Mouse (Mus musculus) adrenal gland, postnatal 10 days (tissue): ENCODE measurements around the gene Trank1. TPM values are rescaled to one million over a fixed set of nuclear protein-coding genes. Genes with fewer than 3 reads are reported as not detected.

ENCODE experiments used
- DNase-seq: peaks from one replicate; pipeline ENCODE4 v3.0.0; 2021; ENCODE audit warnings: mixed read lengths
- long read RNA-seq, 2 experiments: library from polyadenylated mRNA; stranded (forward); transcript quantifications; one replicate each; pipeline ENCODE4 v2.0.0; 2021
- total RNA-seq, 2 experiments: library from RNA; stranded (reverse); gene quantifications; 2 replicates each; pipeline ENCODE4 v1.2.3; 2021

The Trank1 gene
- 10 to 100 TPM; 44.7 to 51.7 TPM for total RNA-seq
- long read RNA-seq, experiment 1, partial matches to known transcripts = 6 of 6 reads
- long read RNA-seq, experiment 1, other reads (novel, unspliced or antisense) = 0 of 6 reads
- long read RNA-seq, experiment 2, partial matches to known transcripts = 2 of 3 reads
- long read RNA-seq, experiment 2, other reads (novel, unspliced or antisense) = 1 of 3 reads

GRCm38 (mm10) chr9:111311031-111311842, at the start of gene Trank1:
Trank1 (plus strand) TSS chr9:111311739.
- peak; percentile 82 for DNase-seq

- no peak for DNase-seq
Measured at GRCm38 (mm10) chr9:111267998-111268397, 43.5 kb upstream of the Trank1 start.

GRCm38 (mm10) chr9:111270606-111271005, 40.9 kb upstream of the Trank1 start:
- DNase-seq = no peak

GRCm38 (mm10) chr9:111271056-111271433, 40.5 kb upstream of the Trank1 start:
- no peak for DNase-seq

GRCm38 (mm10) chr9:111271434-111272160, 39.9 kb upstream of the Trank1 start, which contains the start of the genes Mlh1 and Epm2aip1:
Mlh1 (minus strand) TSS chr9:111271791.
Epm2aip1 (plus strand) TSS chr9:111271929.
- DNase-seq = peak; percentile 99

GRCm38 (mm10) chr9:111272356-111272755, 39.2 kb upstream of the Trank1 start:
- no peak for DNase-seq

GRCm38 (mm10) chr9:111272996-111273785, 38.3 kb upstream of the Trank1 start:
- DNase-seq = no peak

GRCm38 (mm10) chr9:111273958-111274357, 37.6 kb upstream of the Trank1 start:
- no peak for DNase-seq

GRCm38 (mm10) chr9:111275156-111275555, 36.4 kb upstream of the Trank1 start:
- peak; percentile 51 for DNase-seq

GRCm38 (mm10) chr9:111285061-111285460, 26.5 kb upstream of the Trank1 start:
- no peak for DNase-seq

- DNase-seq = peak; percentile 37
Measured at GRCm38 (mm10) chr9:111285676-111286075, 25.9 kb upstream of the Trank1 start.

GRCm38 (mm10) chr9:111286468-111286867, 25.1 kb upstream of the Trank1 start:
- DNase-seq = no peak

GRCm38 (mm10) chr9:111287956-111288355, 23.6 kb upstream of the Trank1 start:
- DNase-seq = no peak

- DNase-seq = no peak
Measured at GRCm38 (mm10) chr9:111289294-111289831, 22.2 kb upstream of the Trank1 start.

GRCm38 (mm10) chr9:111289832-111290339, 21.7 kb upstream of the Trank1 start:
- DNase-seq = peak; percentile 96

- DNase-seq = no peak
Measured at GRCm38 (mm10) chr9:111290539-111291100, 20.9 kb upstream of the Trank1 start.

GRCm38 (mm10) chr9:111293234-111293633, 18.3 kb upstream of the Trank1 start:
- DNase-seq = no peak

- DNase-seq = no peak
Measured at GRCm38 (mm10) chr9:111294911-111295310, 16.6 kb upstream of the Trank1 start.

GRCm38 (mm10) chr9:111295323-111295722, 16.2 kb upstream of the Trank1 start:
- DNase-seq = no peak

- no peak for DNase-seq
Measured at GRCm38 (mm10) chr9:111296433-111296832, 15.1 kb upstream of the Trank1 start.

- peak; percentile 76 for DNase-seq
Measured at GRCm38 (mm10) chr9:111298606-111299005, 12.9 kb upstream of the Trank1 start.
